ENCODE assay signal across 31 mouse cellular contexts in the genomic region with DNA sequence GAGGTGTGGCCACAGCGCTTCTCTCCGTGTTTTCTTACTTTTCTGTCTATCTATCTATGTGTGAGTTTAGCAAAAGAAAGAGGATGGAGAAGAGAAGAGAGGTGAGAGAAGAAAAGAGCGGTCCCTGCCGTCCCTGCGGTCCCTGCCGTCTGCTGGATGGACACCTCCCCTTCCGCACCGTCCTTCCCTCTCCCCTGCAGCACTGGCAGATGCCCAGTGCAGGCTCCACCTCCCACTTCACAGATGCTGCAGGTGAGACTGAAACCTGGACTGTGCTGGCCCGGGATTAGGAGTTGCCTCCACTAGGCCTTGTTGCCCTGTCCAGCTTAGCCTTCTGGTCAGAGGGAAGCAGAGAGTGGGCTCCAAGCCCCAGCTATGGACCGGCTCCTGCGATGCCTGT. TPM values are rescaled to one million over a fixed set of nuclear protein-coding genes. Genes with fewer than 3 reads are reported as not detected.
A peak's percentile ranks its signal among the peaks of the same experiment; 100 is the strongest.
DNase-seq lines count a peak whose midpoint lies in the region; ATAC-seq and TF ChIP-seq lines count a peak whose summit lies in the region.
"Had no signal": no experiment of that assay in that cellular context is flagged by ENCODE, and none has a peak within 500 bp of the region (broad histone marks: within the 10 kb centered on the region; RNA-seq: fewer than 3 reads in every experiment).

No protein-coding gene starts in this region.

- no peak for TF ChIP-seq CTCF in forebrain, postnatal 0 days (IDR thresholded peaks at IDR 0.05; ENCODE audit: low read depth)
- no peak for TF ChIP-seq CTCF in hindbrain, postnatal 0 days (IDR thresholded peaks at IDR 0.05; ENCODE audit: low read depth)

- no peak overlapping the region for H3K27ac ChIP-seq in lung, embryonic 15.5 days
- H3K27ac ChIP-seq in forebrain, postnatal 0 days (ENCODE audit: low read depth, low read length), result no peak overlapping the region
- H3K27ac ChIP-seq in midbrain, embryonic 15.5 days, result no peak overlapping the region
- H3K27ac ChIP-seq in hindbrain, postnatal 0 days, result no peak overlapping the region
- H3K27ac ChIP-seq: forebrain, embryonic 10.5 days; forebrain, embryonic 13.5 days; gastrocnemius, adult 2 months; heart, embryonic 15.5 days; hindbrain, embryonic 14.5 days had no signal

- no peaks in the 10 kb centered on the region for H3K9me3 ChIP-seq in lung, embryonic 15.5 days
- no peaks in the 10 kb centered on the region for H3K9me3 ChIP-seq in forebrain, postnatal 0 days (ENCODE audit: low read length)
- no peaks in the 10 kb centered on the region for H3K9me3 ChIP-seq in midbrain, embryonic 15.5 days
- no peaks in the 10 kb centered on the region for H3K9me3 ChIP-seq in hindbrain, postnatal 0 days (ENCODE audit: low read length)
- H3K9me3 ChIP-seq: forebrain, embryonic 10.5 days; forebrain, embryonic 13.5 days; G1E; heart, embryonic 12.5 days; heart, embryonic 15.5 days had no signal

- peaks cover 6% of the 10 kb centered on the region; the same call in 1 of the 2 replicates for H3K4me1 ChIP-seq in lung, embryonic 15.5 days
- H3K4me1 ChIP-seq in forebrain, postnatal 0 days (ENCODE audit: insufficient read depth), result no peaks in the 10 kb centered on the region
- no peaks in the 10 kb centered on the region for H3K4me1 ChIP-seq in midbrain, embryonic 15.5 days
- H3K4me1 ChIP-seq in hindbrain, postnatal 0 days (ENCODE audit: insufficient read depth, low read length), result no peaks in the 10 kb centered on the region
- H3K4me1 ChIP-seq: forebrain, embryonic 13.5 days had no signal

- H3K9ac ChIP-seq in lung, embryonic 15.5 days, result no peak overlapping the region
- no peak overlapping the region for H3K9ac ChIP-seq in forebrain, postnatal 0 days
- H3K9ac ChIP-seq in midbrain, embryonic 15.5 days, result no peak overlapping the region
- H3K9ac ChIP-seq in hindbrain, postnatal 0 days (replicated peaks; ENCODE audit: low read length), result no peak overlapping the region
- H3K9ac ChIP-seq: forebrain, embryonic 13.5 days; heart, embryonic 12.5 days; heart, embryonic 15.5 days; hindbrain, embryonic 14.5 days had no signal

- H3K4me3 ChIP-seq in lung, embryonic 15.5 days, result no peak overlapping the region
- H3K4me3 ChIP-seq in forebrain, postnatal 0 days (ENCODE audit: low read depth, low read length), result no peak overlapping the region
- no peak overlapping the region for H3K4me3 ChIP-seq in midbrain, embryonic 15.5 days
- no peak overlapping the region for H3K4me3 ChIP-seq in hindbrain, postnatal 0 days (ENCODE audit: low read length)
- H3K4me3 ChIP-seq: forebrain, embryonic 10.5 days; forebrain, embryonic 13.5 days; gastrocnemius, adult 2 months; heart, embryonic 12.5 days; heart, embryonic 15.5 days had no signal

- ATAC-seq in lung, embryonic 15.5 days (ENCODE audit: borderline replicate concordance, extremely low read depth, low FRiP score, low TSS enrichment), result 0 out of 2 replicates have a peak, but pooled peaks have one; percentile 6
- no peak for ATAC-seq in forebrain, postnatal 0 days
- ATAC-seq in midbrain, embryonic 15.5 days (replicated peaks), result no peak
- ATAC-seq in hindbrain, postnatal 0 days, result no peak
- ATAC-seq: forebrain, embryonic 13.5 days; forebrain, embryonic 16.5 days; Patski had no signal

- peak; percentile 73 to 76 for DNase-seq in lung, adult 18-20 months
- peak; percentile 40 for DNase-seq in lung, postnatal 14 days
- DNase-seq in lung, postnatal 4 days, result peak; percentile 35 to 71
- no peak for DNase-seq in forebrain, postnatal 0 days
- DNase-seq in hindbrain, postnatal 0 days (ENCODE audit: low spot score), result no peak
- DNase-seq: adrenal gland, postnatal 10 days; adrenal gland, postnatal 36 days; B cell, adult 2 months; cerebellum, adult 18-20 months; cerebellum, adult 9-10 months; cerebellum, postnatal 14 days; gastrocnemius, adult 2 months; gastrocnemius, postnatal 14 days; heart, adult 18-20 months; heart, postnatal 14 days; heart, postnatal 4 days had no signal

- H3K27me3 ChIP-seq in lung, embryonic 15.5 days, result peaks cover 6% of the 10 kb centered on the region
- no peaks in the 10 kb centered on the region for H3K27me3 ChIP-seq in forebrain, postnatal 0 days (ENCODE audit: insufficient read depth, low read length)
- 0 out of 2 replicates have a peak, but pooled peaks cover 4% of the 10 kb centered on the region for H3K27me3 ChIP-seq in midbrain, embryonic 15.5 days (replicated peaks)
- H3K27me3 ChIP-seq in hindbrain, postnatal 0 days (ENCODE audit: insufficient read depth, low read length), result no peaks in the 10 kb centered on the region
- H3K27me3 ChIP-seq: Patski had no signal

- WGBS in lung, embryonic 15.5 days, result 59% methylated on average over 11 of the region's 11 CpGs
- 78% methylated on average over 11 of the region's 11 CpGs for WGBS in forebrain, postnatal 0 days
- WGBS in midbrain, embryonic 15.5 days, result 79% methylated on average over 11 of the region's 11 CpGs
- WGBS in hindbrain, postnatal 0 days, result 81% methylated on average over 11 of the region's 11 CpGs

- H3K4me2 ChIP-seq in lung, embryonic 15.5 days, result no peak overlapping the region
- H3K4me2 ChIP-seq in forebrain, postnatal 0 days (ENCODE audit: low read depth), result no peak overlapping the region
- H3K4me2 ChIP-seq in midbrain, embryonic 15.5 days, result no peak overlapping the region
- no peak overlapping the region for H3K4me2 ChIP-seq in hindbrain, postnatal 0 days (ENCODE audit: low read depth, low read length)
- H3K4me2 ChIP-seq: forebrain, embryonic 13.5 days; heart, embryonic 12.5 days; heart, embryonic 15.5 days; hindbrain, embryonic 14.5 days had no signal

- H3K36me3 ChIP-seq in lung, embryonic 15.5 days, result no peaks in the 10 kb centered on the region
- H3K36me3 ChIP-seq in forebrain, postnatal 0 days (ENCODE audit: insufficient read depth), result no peaks in the 10 kb centered on the region
- no peaks in the 10 kb centered on the region for H3K36me3 ChIP-seq in midbrain, embryonic 15.5 days (replicated peaks)
- no peaks in the 10 kb centered on the region for H3K36me3 ChIP-seq in hindbrain, postnatal 0 days (ENCODE audit: insufficient read depth, low read length)
- H3K36me3 ChIP-seq: forebrain, embryonic 10.5 days; G1E; heart, embryonic 12.5 days; heart, embryonic 15.5 days had no signal

RNA-seq across cellular contexts. Expression of a gene that starts 7.8 kb away (rescaled TPM):
- polyA plus RNA-seq in lung, embryonic 15.5 days (2015; fragmentation: Nextera tagmentation; extraction: Ambion mirVana), result not detected in 2 replicates
- 0.23 and 1.6 TPM in 2 replicates for total RNA-seq in forebrain, postnatal 0 days (2014; rRNA removed)
- polyA plus RNA-seq in forebrain, postnatal 0 days (2015; fragmentation: Nextera tagmentation; extraction: Ambion mirVana), result 0.77 and 1.1 TPM in 2 replicates
- polyA plus RNA-seq in midbrain, embryonic 15.5 days (2015; fragmentation: Nextera tagmentation; extraction: Ambion mirVana), result not detected in 2 replicates
- total RNA-seq in hindbrain, postnatal 0 days (2014; rRNA removed), result 0.32 and 0.52 TPM in 2 replicates
- 0.63 and 0.83 TPM in 2 replicates for polyA plus RNA-seq in hindbrain, postnatal 0 days (2015; fragmentation: Nextera tagmentation; extraction: Ambion mirVana)
- total RNA-seq: adrenal gland, adult 18-20 months; adrenal gland, postnatal 10 days; adrenal gland, postnatal 36 days; CH12.LX; G1E; gastrocnemius, adult 2 months; gastrocnemius, postnatal 14 days; gastrocnemius, postnatal 4 days; heart, adult 18-20 months; heart, postnatal 14 days; heart, postnatal 4 days had no signal
- polyA plus RNA-seq: forebrain, embryonic 10.5 days; forebrain, embryonic 13.5 days; forebrain, embryonic 16.5 days; G1E; heart, embryonic 12.5 days; heart, embryonic 15.5 days; hindbrain, embryonic 11.5 days; hindbrain, embryonic 14.5 days; Patski had no signal

RNA-seq across cellular contexts. Expression of a gene that starts 9.1 kb away (rescaled TPM):
- polyA plus RNA-seq in lung, embryonic 15.5 days (2015; fragmentation: Nextera tagmentation; extraction: Ambion mirVana), result 0.48 and 0.56 TPM in 2 replicates
- 0.77 and 1.00 TPM in 2 replicates for total RNA-seq in forebrain, postnatal 0 days (2014; rRNA removed)
- 2.1 TPM in 2 replicates for polyA plus RNA-seq in forebrain, postnatal 0 days (2015; fragmentation: Nextera tagmentation; extraction: Ambion mirVana)
- 0.96 and 1.1 TPM in 2 replicates for polyA plus RNA-seq in midbrain, embryonic 15.5 days (2015; fragmentation: Nextera tagmentation; extraction: Ambion mirVana)
- total RNA-seq in hindbrain, postnatal 0 days (2014; rRNA removed), result 1.5 and 1.7 TPM in 2 replicates
- polyA plus RNA-seq in hindbrain, postnatal 0 days (2015; fragmentation: Nextera tagmentation; extraction: Ambion mirVana), result 1.1 and 1.5 TPM in 2 replicates
- total RNA-seq: CH12.LX; G1E; gastrocnemius, adult 2 months; gastrocnemius, postnatal 14 days had no signal
- polyA plus RNA-seq: embryonic facial prominence, embryonic 11.5 days; G1E had no signal

RNA-seq across cellular contexts. Expression of a gene that starts 58.4 kb away (rescaled TPM):
- polyA plus RNA-seq in lung, embryonic 15.5 days (2015; fragmentation: Nextera tagmentation; extraction: Ambion mirVana), result 0.78 and 0.86 TPM in 2 replicates
- total RNA-seq in forebrain, postnatal 0 days (2014; rRNA removed), result 0.46 and 0.86 TPM in 2 replicates
- 0.29 and 0.81 TPM in 2 replicates for polyA plus RNA-seq in forebrain, postnatal 0 days (2015; fragmentation: Nextera tagmentation; extraction: Ambion mirVana)
- polyA plus RNA-seq in midbrain, embryonic 15.5 days (2015; fragmentation: Nextera tagmentation; extraction: Ambion mirVana), result 0.43 and 0.54 TPM in 2 replicates
- total RNA-seq in hindbrain, postnatal 0 days (2014; rRNA removed), result 0.54 and 1.3 TPM in 2 replicates
- polyA plus RNA-seq in hindbrain, postnatal 0 days (2015; fragmentation: Nextera tagmentation; extraction: Ambion mirVana), result 0.24 and 0.30 TPM in 2 replicates
- total RNA-seq: gastrocnemius, postnatal 14 days had no signal

RNA-seq across cellular contexts. Expression of a gene that starts 58.5 kb away (rescaled TPM):
- 10.2 and 12.1 TPM in 2 replicates for polyA plus RNA-seq in lung, embryonic 15.5 days (2015; fragmentation: Nextera tagmentation; extraction: Ambion mirVana)
- 1.3 and 2.1 TPM in 2 replicates for total RNA-seq in forebrain, postnatal 0 days (2014; rRNA removed)
- polyA plus RNA-seq in forebrain, postnatal 0 days (2015; fragmentation: Nextera tagmentation; extraction: Ambion mirVana), result 16.9 and 17.3 TPM in 2 replicates
- 13.5 and 15.3 TPM in 2 replicates for polyA plus RNA-seq in midbrain, embryonic 15.5 days (2015; fragmentation: Nextera tagmentation; extraction: Ambion mirVana)
- 2.9 and 3.2 TPM in 2 replicates for total RNA-seq in hindbrain, postnatal 0 days (2014; rRNA removed)
- polyA plus RNA-seq in hindbrain, postnatal 0 days (2015; fragmentation: Nextera tagmentation; extraction: Ambion mirVana), result 13.5 and 14.0 TPM in 2 replicates

RNA-seq across cellular contexts. Expression of a gene that starts 59.5 kb away (rescaled TPM):
- 3.0 and 5.4 TPM in 2 replicates for polyA plus RNA-seq in lung, embryonic 15.5 days (2015; fragmentation: Nextera tagmentation; extraction: Ambion mirVana)
- 3.4 and 5.8 TPM in 2 replicates for total RNA-seq in forebrain, postnatal 0 days (2014; rRNA removed)
- 3.7 and 4.7 TPM in 2 replicates for polyA plus RNA-seq in forebrain, postnatal 0 days (2015; fragmentation: Nextera tagmentation; extraction: Ambion mirVana)
- 3.8 TPM in 2 replicates for polyA plus RNA-seq in midbrain, embryonic 15.5 days (2015; fragmentation: Nextera tagmentation; extraction: Ambion mirVana)
- total RNA-seq in hindbrain, postnatal 0 days (2014; rRNA removed), result 4.1 and 12.1 TPM in 2 replicates
- 3.7 and 5.0 TPM in 2 replicates for polyA plus RNA-seq in hindbrain, postnatal 0 days (2015; fragmentation: Nextera tagmentation; extraction: Ambion mirVana)
- polyA plus RNA-seq: G1E had no signal

Comparison
In these comparisons a context has a peak if more than half of its experiments do, and no peak if none do; other contexts are left out.
1. DNase-seq: peak in lung, adult 18-20 months (2 of 2), lung, postnatal 14 days (single experiment) and lung, postnatal 4 days (2 of 2); none in forebrain, postnatal 0 days (single experiment) and hindbrain, postnatal 0 days (single experiment).